Mouse (Mus musculus): ENCODE results near the gene Zcchc10. TPM values are rescaled to one million over a fixed set of nuclear protein-coding genes. Genes with fewer than 3 reads are reported as not detected.

Gene Zcchc10
- total RNA-seq, 2 experiments from 2014 or later = 7.5 to 8.1 TPM

DNA sequence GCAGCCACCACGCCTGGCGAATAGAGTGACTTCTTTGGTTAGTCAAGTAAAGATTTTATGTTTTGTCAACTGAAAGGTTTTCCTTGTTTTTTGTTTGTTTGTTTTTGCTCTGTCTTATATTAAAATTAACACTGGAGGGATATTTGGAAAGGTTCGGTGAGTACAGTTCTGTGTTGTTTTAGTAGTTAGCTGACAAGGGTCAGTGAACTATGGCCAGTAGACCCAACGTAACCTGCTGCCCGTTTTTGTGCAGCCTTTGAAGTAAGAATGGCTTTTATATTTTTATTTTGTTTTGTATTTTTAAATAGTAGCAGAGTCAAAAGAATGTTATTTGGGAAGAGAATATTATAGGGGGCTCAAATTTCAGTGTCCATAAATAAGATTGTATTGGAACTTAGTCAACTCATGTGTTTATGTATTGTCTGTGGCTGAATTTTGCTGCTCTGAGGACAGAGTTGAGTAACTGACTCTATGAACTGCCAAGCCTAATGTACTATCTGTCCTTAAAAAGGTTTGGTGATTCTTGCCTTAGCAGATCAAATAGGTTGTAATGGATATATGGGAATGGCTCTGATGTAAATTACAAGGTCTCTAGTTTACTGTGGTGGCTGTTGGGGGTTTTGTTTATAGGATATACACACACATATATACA lies 34.2 kb downstream of the Zcchc10 start:
- no peak for DNase-seq
- intact Hi-C loops (cut with DNase I) = no loop called here

DNA sequence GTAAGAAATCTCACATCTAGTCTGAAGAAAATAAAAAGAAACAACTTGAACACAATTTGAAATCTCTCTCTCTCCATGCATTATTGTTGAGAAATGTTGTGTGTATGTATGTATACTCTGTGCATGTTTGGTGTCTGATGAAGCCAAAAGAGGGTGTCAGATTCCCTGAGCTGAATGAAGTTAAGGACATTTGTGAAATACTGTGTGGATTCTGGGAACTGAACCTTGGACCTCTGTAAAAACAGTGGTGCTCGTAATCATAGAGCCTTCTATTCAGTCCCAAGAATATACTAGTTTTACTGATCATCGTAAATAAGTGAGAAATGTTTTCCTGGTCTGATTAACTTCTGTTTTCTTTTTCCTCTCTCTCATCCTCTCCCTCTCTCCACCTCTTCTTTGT lies 42.6 kb downstream of the Zcchc10 start:
- no peak for DNase-seq
- intact Hi-C loops (cut with DNase I) = no loop called here

DNA sequence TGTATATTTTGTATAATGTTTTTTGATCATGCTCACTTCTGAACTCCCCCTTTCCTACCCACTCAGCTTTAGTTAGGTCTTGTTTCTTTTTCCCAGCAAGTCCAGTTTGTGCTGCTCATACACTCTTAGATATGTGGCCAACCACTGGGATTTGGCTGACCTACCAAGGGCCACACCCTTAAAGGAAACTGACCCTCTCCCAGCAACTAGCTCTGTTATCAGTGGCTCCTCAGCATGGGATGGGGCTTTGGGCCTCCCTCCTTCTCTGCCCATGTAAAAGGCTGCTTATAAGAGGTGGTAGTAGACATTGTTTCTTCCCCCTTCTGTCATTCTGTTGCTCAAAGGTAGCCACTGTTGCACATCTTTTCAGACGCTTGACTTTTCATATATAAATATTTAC lies 54.4 kb downstream of the Zcchc10 start:
- intact Hi-C loops (cut with DNase I) = no loop called here
- peak; percentile 14 to 18 for DNase-seq

Other genes with a start within 250 kb of the Zcchc10 start
- 100 to 1,000 TPM; 128 to 136 TPM for gene Hspa4, start 24.2 kb upstream of the Zcchc10 start, total RNA-seq (2021)
- gene Aff4, start 26.2 kb downstream of the Zcchc10 start, total RNA-seq (2021) = 100 to 1,000 TPM; 127 to 129 TPM
- not detected for gene Leap2, start 98.5 kb downstream of the Zcchc10 start, total RNA-seq (2021)
- gene Uqcrq, start 106.2 kb downstream of the Zcchc10 start, total RNA-seq (2021) = 1,000 to 10,000 TPM; 2,089 to 2,111 TPM
- under 1 TPM; 0.14 to 0.32 TPM for gene Gdf9, start 106.3 kb downstream of the Zcchc10 start, total RNA-seq (2021)
- gene Gm10447, start 132.4 kb downstream of the Zcchc10 start, total RNA-seq (2021) = under 1 TPM in 1 of 2 experiments, not detected in 1; 0.10 TPM
- under 1 TPM; 0.55 to 0.69 TPM for gene Shroom1, start 132.5 kb downstream of the Zcchc10 start, total RNA-seq (2021)
- not detected for gene Gm9837, start 145.8 kb downstream of the Zcchc10 start, total RNA-seq (2021)
- gene Gm9945, start 155.5 kb downstream of the Zcchc10 start, total RNA-seq (2021) = not detected
- gene Sowaha, start 155.6 kb downstream of the Zcchc10 start, total RNA-seq (2021) = under 1 TPM; 0.10 TPM
- 10 to 100 TPM; 62.5 to 62.7 TPM for gene Sept8, start 194.6 kb downstream of the Zcchc10 start, total RNA-seq (2021)
- gene Kif3a, start 242.7 kb downstream of the Zcchc10 start, total RNA-seq (2021) = 10 to 100 TPM; 12.3 to 14.4 TPM

Measured in heart, postnatal 10 days (tissue).